In the genomic region with DNA sequence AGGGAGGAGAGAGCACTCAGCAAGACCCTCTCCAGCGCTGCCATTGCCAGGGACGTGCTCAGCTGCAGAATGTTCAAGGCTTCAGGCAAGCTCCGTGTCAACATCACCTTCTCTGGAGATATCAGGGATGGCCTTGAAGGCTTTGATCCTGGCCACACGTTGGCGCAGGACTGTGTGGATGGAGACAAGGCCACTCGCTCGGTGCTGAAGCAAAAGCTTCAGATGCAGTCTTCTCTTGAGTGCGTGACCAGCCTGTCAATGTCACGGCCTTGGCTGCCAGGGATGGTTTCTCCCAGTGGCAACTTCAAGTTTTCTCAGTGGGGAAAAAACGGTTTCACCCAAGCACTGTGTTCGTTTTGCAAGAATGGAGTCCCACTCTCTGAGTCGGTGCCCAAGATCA, we compare ENCODE assay signal across 29 mouse cellular contexts. TPM values are rescaled to one million over a fixed set of nuclear protein-coding genes. Genes with fewer than 3 reads are reported as not detected.
DNase-seq lines count a peak whose midpoint lies in the region; ATAC-seq and TF ChIP-seq lines count a peak whose summit lies in the region.
"Had no signal": no experiment of that assay in that cellular context is flagged by ENCODE, and none has a peak within 500 bp of the region (broad histone marks: within the 10 kb centered on the region; RNA-seq: fewer than 3 reads in every experiment).

No protein-coding gene starts in this region.

- TF ChIP-seq POLR2A in olfactory bulb, adult 2 months (IDR thresholded peaks at IDR 0.05; ENCODE audit: insufficient read depth, low read depth, low read length) = no peak

- peak; percentile 53 for DNase-seq in adrenal gland, adult 2 months
- no peak for DNase-seq in adrenal gland, adult 18-20 months (ENCODE audit: low spot score in 2 of 2)
- DNase-seq in ovary, postnatal 36 days (ENCODE audit: low spot score) = peak; percentile 43
- DNase-seq in ovary, postnatal 10 days (ENCODE audit: low spot score) = no peak
- no peak for DNase-seq in right cerebral cortex, adult 2 months (ENCODE audit: low spot score in 2 of 2)
- DNase-seq: cerebellum, adult 18-20 months; cerebellum, postnatal 14 days; heart, adult 2 months; heart, postnatal 14 days; kidney, adult 8-10 months; kidney, postnatal 10 days; liver, embryonic 13.5 days; lung, adult 18-20 months; lung, postnatal 10 days; right cerebral cortex, postnatal 14 days; thymus, adult 18-20 months; thymus, postnatal 25 days had no signal

- TF ChIP-seq CTCF in olfactory bulb, adult 2 months (IDR thresholded peaks at IDR 0.05; ENCODE audit: insufficient read depth, low read depth, low read length) = no peak

- ATAC-seq in embryonic facial prominence, embryonic 13.5 days (ENCODE audit: insufficient number of reproducible peaks, insufficient read depth, low FRiP score, low TSS enrichment, low read depth) = no peak
- ATAC-seq in forebrain, embryonic 13.5 days = no peak
- ATAC-seq: forebrain, embryonic 16.5 days; hindbrain, embryonic 16.5 days had no signal

- H3K4me2 ChIP-seq in embryonic facial prominence, embryonic 13.5 days = no peak overlapping the region
- no peak overlapping the region for H3K4me2 ChIP-seq in forebrain, embryonic 13.5 days
- H3K4me2 ChIP-seq: liver, embryonic 13.5 days; midbrain, embryonic 13.5 days; stomach, embryonic 15.5 days had no signal

- H3K4me3 ChIP-seq in embryonic facial prominence, embryonic 13.5 days = no peak overlapping the region
- no peak overlapping the region for H3K4me3 ChIP-seq in olfactory bulb, adult 2 months (ENCODE audit: insufficient read depth, low read depth, low read length)
- no peak overlapping the region for H3K4me3 ChIP-seq in forebrain, embryonic 13.5 days
- H3K4me3 ChIP-seq: forebrain, embryonic 10.5 days; heart, adult 2 months; liver, embryonic 13.5 days; midbrain, embryonic 13.5 days; stomach, embryonic 15.5 days had no signal

- peaks cover 10% of the 10 kb centered on the region; the same call in 1 of the 2 replicates for H3K27me3 ChIP-seq in embryonic facial prominence, embryonic 13.5 days
- peaks cover 30% of the 10 kb centered on the region; the same call in 1 of the 2 replicates for H3K27me3 ChIP-seq in forebrain, embryonic 13.5 days
- H3K27me3 ChIP-seq: stomach, embryonic 15.5 days had no signal

- H3K27ac ChIP-seq in embryonic facial prominence, embryonic 13.5 days = 0 out of 2 replicates have a peak overlapping the region, but pooled peaks have one; percentile 17
- H3K27ac ChIP-seq in olfactory bulb, adult 2 months (ENCODE audit: insufficient read depth, low read depth, low read length) = peak overlapping the region; percentile 74
- no peak overlapping the region for H3K27ac ChIP-seq in forebrain, embryonic 13.5 days
- H3K27ac ChIP-seq: heart, adult 2 months; liver, embryonic 13.5 days; macrophage; midbrain, embryonic 13.5 days had no signal

- no peaks in the 10 kb centered on the region for H3K9me3 ChIP-seq in embryonic facial prominence, embryonic 13.5 days
- H3K9me3 ChIP-seq in forebrain, embryonic 13.5 days (replicated peaks) = no peaks in the 10 kb centered on the region
- H3K9me3 ChIP-seq: forebrain, embryonic 10.5 days; liver, embryonic 13.5 days; midbrain, embryonic 13.5 days; stomach, embryonic 15.5 days had no signal

- H3K9ac ChIP-seq in embryonic facial prominence, embryonic 13.5 days = no peak overlapping the region
- no peak overlapping the region for H3K9ac ChIP-seq in forebrain, embryonic 13.5 days
- H3K9ac ChIP-seq: liver, embryonic 13.5 days; midbrain, embryonic 13.5 days; stomach, embryonic 15.5 days had no signal

- no peaks in the 10 kb centered on the region for H3K36me3 ChIP-seq in embryonic facial prominence, embryonic 13.5 days
- H3K36me3 ChIP-seq in forebrain, embryonic 13.5 days (ENCODE audit: poor library complexity, severe bottlenecking) = no peaks in the 10 kb centered on the region
- H3K36me3 ChIP-seq: forebrain, embryonic 10.5 days; G1E; liver, embryonic 13.5 days; midbrain, embryonic 13.5 days; stomach, embryonic 15.5 days had no signal

- WGBS in embryonic facial prominence, embryonic 13.5 days = 84% methylated on average over 12 of the region's 12 CpGs
- WGBS in olfactory bulb, adult 2 months = 90% methylated on average over 12 of the region's 12 CpGs
- 84% methylated on average over 12 of the region's 12 CpGs for WGBS in forebrain, embryonic 13.5 days

- peaks cover 19% of the 10 kb centered on the region for H3K4me1 ChIP-seq in embryonic facial prominence, embryonic 13.5 days
- H3K4me1 ChIP-seq in olfactory bulb, adult 2 months (ENCODE audit: control insufficient read depth, insufficient read depth, low read length) = peaks cover 27% of the 10 kb centered on the region
- H3K4me1 ChIP-seq in forebrain, embryonic 13.5 days = peaks cover 10% of the 10 kb centered on the region; the same call in 1 of the 2 replicates
- H3K4me1 ChIP-seq: liver, embryonic 13.5 days had no signal

RNA-seq across cellular contexts. Expression of a gene that starts 26.6 kb away (rescaled TPM):
- 100 to 1,000 TPM; 623 to 917 TPM for total RNA-seq in adrenal gland, adult 2 months (2021)
- 1,239 and 1,424 TPM in 2 replicates for polyA plus RNA-seq in adrenal gland, adult 2 months (2012; rRNA removed)
- total RNA-seq in adrenal gland, adult 18-20 months (2021) = 100 to 1,000 TPM; 573 to 650 TPM
- 176 and 272 TPM in 2 replicates for polyA plus RNA-seq in embryonic facial prominence, embryonic 13.5 days (2015; fragmentation: Nextera tagmentation; extraction: Ambion mirVana)
- polyA plus RNA-seq in olfactory bulb, adult 2 months (2012; ENCODE audit: insufficient read depth, insufficient read length, low replicate concordance, missing spikeins) = not detected in 2 replicates
- 69.3 and 118 TPM in 2 replicates for polyA plus RNA-seq in forebrain, embryonic 13.5 days (2015; fragmentation: Nextera tagmentation; extraction: Ambion mirVana)
- total RNA-seq: megakaryocyte-erythroid progenitor cell, adult 5-6 weeks; monocyte, adult 5-6 weeks had no signal
- polyA plus RNA-seq: G1E, macrophage had no signal

Comparison
In these comparisons a context has a peak if more than half of its experiments do, and no peak if none do; other contexts are left out.
1. DNase-seq: peak in adrenal gland, adult 2 months (single experiment) and ovary, postnatal 36 days (single experiment); none in adrenal gland, adult 18-20 months (0 of 2), ovary, postnatal 10 days (single experiment) and right cerebral cortex, adult 2 months (0 of 2).
2. RNA of a gene that starts 26.6 kb away (polyA plus RNA-seq): 1,239 to 1,424 TPM in adrenal gland, adult 2 months, 176 to 272 TPM in embryonic facial prominence, embryonic 13.5 days and 69.3 to 118 TPM in forebrain, embryonic 13.5 days; not detected in olfactory bulb, adult 2 months; every median in the first group is over 10 times any median in the second.